ENCODE assay signal across 8 mouse cellular contexts in genomic region chr5:140616691-140617090, GRCm38 (mm10). TPM values are rescaled to one million over a fixed set of nuclear protein-coding genes. Genes with fewer than 3 reads are reported as not detected.
DNase-seq lines count a peak whose midpoint lies in the region; ATAC-seq and TF ChIP-seq lines count a peak whose summit lies in the region.

No protein-coding gene starts in this region.

- TF ChIP-seq EP300 in liver, postnatal 0 days (IDR thresholded peaks at IDR 0.05; ENCODE audit: low read depth), result no peak

- no peak for ATAC-seq in heart, embryonic 13.5 days (ENCODE audit: extremely low read depth, insufficient number of reproducible peaks, low FRiP score, low TSS enrichment)
- peak; percentile 32; the same call in 1 of the 2 replicates for ATAC-seq in liver, postnatal 0 days
- ATAC-seq in stomach, embryonic 16.5 days (ENCODE audit: insufficient read depth, low FRiP score), result no peak

- 0 out of 2 replicates have a peak overlapping the region, but pooled peaks have one; percentile 14 for H3K9ac ChIP-seq in heart, embryonic 13.5 days
- peak overlapping the region; percentile 28; the same call in 1 of the 2 replicates for H3K9ac ChIP-seq in liver, postnatal 0 days (replicated peaks)
- 0 out of 2 replicates have a peak overlapping the region, but pooled peaks have one; percentile 15 for H3K9ac ChIP-seq in stomach, embryonic 16.5 days (ENCODE audit: low read length)

- H3K4me3 ChIP-seq in heart, embryonic 13.5 days, result no peak overlapping the region
- H3K4me3 ChIP-seq in embryonic facial prominence, embryonic 10.5 days, result no peak overlapping the region
- no peak overlapping the region for H3K4me3 ChIP-seq in liver, postnatal 0 days (ENCODE audit: low read depth, low read length)
- no peak overlapping the region for H3K4me3 ChIP-seq in stomach, embryonic 16.5 days (replicated peaks; ENCODE audit: low read length)

- H3K27me3 ChIP-seq in heart, embryonic 13.5 days (replicated peaks), result peaks cover 18% of the 10 kb centered on the region
- H3K27me3 ChIP-seq in embryonic facial prominence, embryonic 10.5 days (replicated peaks; ENCODE audit: low read depth, poor library complexity, severe bottlenecking), result peaks cover 18% of the 10 kb centered on the region
- no peaks in the 10 kb centered on the region for H3K27me3 ChIP-seq in liver, postnatal 0 days (ENCODE audit: insufficient read depth, low read length)
- H3K27me3 ChIP-seq in stomach, embryonic 16.5 days (ENCODE audit: control insufficient read depth, insufficient read depth, low read length), result no peaks in the 10 kb centered on the region

- no peaks in the 10 kb centered on the region for H3K9me3 ChIP-seq in heart, embryonic 13.5 days
- H3K9me3 ChIP-seq in embryonic facial prominence, embryonic 10.5 days, result no peaks in the 10 kb centered on the region
- H3K9me3 ChIP-seq in liver, postnatal 0 days (ENCODE audit: low read length), result no peaks in the 10 kb centered on the region
- H3K9me3 ChIP-seq in stomach, embryonic 16.5 days (replicated peaks; ENCODE audit: control insufficient read depth, low read length), result no peaks in the 10 kb centered on the region

- no peak for TF ChIP-seq CTCF in liver, postnatal 0 days (IDR thresholded peaks at IDR 0.05; ENCODE audit: low read depth)

- DNase-seq in heart, adult 8-10 months (ENCODE audit: low spot score), result no peak
- DNase-seq in CD4-positive helper T cell, adult 2 months (ENCODE audit: low read depth, low spot score), result peak; percentile 83
- DNase-seq in embryonic facial prominence, embryonic 10.5 days (ENCODE audit: low spot score), result no peak
- peak; percentile 60 for DNase-seq in liver, postnatal 0 days
- no peak for DNase-seq in gastrocnemius, postnatal 10 days
- no peak for DNase-seq in cerebellum, adult 9-10 months

- H3K4me1 ChIP-seq in heart, embryonic 13.5 days, result peaks cover 23% of the 10 kb centered on the region
- H3K4me1 ChIP-seq in embryonic facial prominence, embryonic 10.5 days, result peaks cover 32% of the 10 kb centered on the region
- peaks cover 29% of the 10 kb centered on the region for H3K4me1 ChIP-seq in liver, postnatal 0 days (ENCODE audit: insufficient read depth)
- peaks cover 9% of the 10 kb centered on the region for H3K4me1 ChIP-seq in stomach, embryonic 16.5 days (ENCODE audit: control insufficient read depth, insufficient read depth, low read length)

- no peak overlapping the region for H3K27ac ChIP-seq in heart, embryonic 13.5 days (replicated peaks)
- H3K27ac ChIP-seq in embryonic facial prominence, embryonic 10.5 days (replicated peaks), result peak overlapping the region; percentile 44
- peak overlapping the region; percentile 87 for H3K27ac ChIP-seq in liver, postnatal 0 days (ENCODE audit: low read depth)
- H3K27ac ChIP-seq in stomach, embryonic 16.5 days (ENCODE audit: low read length), result peak overlapping the region; percentile 35

- 62% methylated on average over 9 of the region's 9 CpGs for WGBS in heart, embryonic 13.5 days
- whole genome bisulfite sequencing in embryonic facial prominence, embryonic 10.5 days, result 70% methylated on average over 9 of the region's 9 CpGs
- 35% methylated on average over 9 of the region's 9 CpGs for WGBS in liver, postnatal 0 days (ENCODE audit: insufficient replicate concordance)
- WGBS in stomach, embryonic 16.5 days, result 63% methylated on average over 9 of the region's 9 CpGs

- peaks cover 11% of the 10 kb centered on the region for H3K36me3 ChIP-seq in heart, embryonic 13.5 days
- H3K36me3 ChIP-seq in embryonic facial prominence, embryonic 10.5 days (replicated peaks), result peaks cover 67% of the 10 kb centered on the region
- peaks cover 11% of the 10 kb centered on the region for H3K36me3 ChIP-seq in liver, postnatal 0 days (replicated peaks; ENCODE audit: insufficient read depth, low read length)
- peaks cover 2% of the 10 kb centered on the region; the same call in 1 of the 2 replicates for H3K36me3 ChIP-seq in stomach, embryonic 16.5 days (ENCODE audit: control insufficient read depth, insufficient read depth, low read length)

- H3K4me2 ChIP-seq in heart, embryonic 13.5 days, result no peak overlapping the region
- no peak overlapping the region for H3K4me2 ChIP-seq in liver, postnatal 0 days (ENCODE audit: low read depth, low read length)
- no peak overlapping the region for H3K4me2 ChIP-seq in stomach, embryonic 16.5 days (ENCODE audit: low read depth, low read length)

RNA-seq across cellular contexts. Expression of gene Lfng, which starts 9.6 kb away (rescaled TPM):
- 3.3 and 3.5 TPM in 2 replicates for polyA plus RNA-seq in heart, embryonic 13.5 days (2015; fragmentation: Nextera tagmentation; extraction: Ambion mirVana)
- total RNA-seq in heart, adult 8-10 months (2022), result 1 to 10 TPM; 6.0 to 8.3 (median 6.9) TPM
- 11.7 and 14.9 TPM in 2 replicates for polyA plus RNA-seq in embryonic facial prominence, embryonic 10.5 days (2016; fragmentation: Nextera tagmentation; extraction: Ambion mirVana)
- polyA plus RNA-seq in liver, postnatal 0 days (2015; fragmentation: Nextera tagmentation; extraction: Ambion mirVana), result 5.0 and 5.9 TPM in 2 replicates
- 21.5 and 21.6 TPM in 2 replicates for polyA plus RNA-seq in stomach, embryonic 16.5 days (2015; fragmentation: Nextera tagmentation; extraction: Ambion mirVana)
- 1 to 10 TPM; 7.1 to 9.0 TPM for total RNA-seq in gastrocnemius, postnatal 10 days (2021)

RNA-seq across cellular contexts. Expression of gene Ttyh3, which starts 32.1 kb away (rescaled TPM):
- polyA plus RNA-seq in heart, embryonic 13.5 days (2015; fragmentation: Nextera tagmentation; extraction: Ambion mirVana), result 25.0 and 25.4 TPM in 2 replicates
- 10 to 100 TPM in 2 of 4 experiments, 1 to 10 TPM in 2; 8.8 to 11.5 (median 9.9) TPM for total RNA-seq in heart, adult 8-10 months (2022)
- 33.4 and 35.5 TPM in 2 replicates for polyA plus RNA-seq in embryonic facial prominence, embryonic 10.5 days (2016; fragmentation: Nextera tagmentation; extraction: Ambion mirVana)
- 5.2 and 6.5 TPM in 2 replicates for polyA plus RNA-seq in liver, postnatal 0 days (2015; fragmentation: Nextera tagmentation; extraction: Ambion mirVana)
- 13.8 and 17.8 TPM in 2 replicates for polyA plus RNA-seq in stomach, embryonic 16.5 days (2015; fragmentation: Nextera tagmentation; extraction: Ambion mirVana)
- total RNA-seq in gastrocnemius, postnatal 10 days (2021), result 10 to 100 TPM; 33.4 to 42.5 TPM

RNA-seq across cellular contexts. Expression of gene Grifin, which starts 51.8 kb away (rescaled TPM):
- polyA plus RNA-seq in heart, embryonic 13.5 days (2015; fragmentation: Nextera tagmentation; extraction: Ambion mirVana), result not detected in 2 replicates
- not detected for total RNA-seq in heart, adult 8-10 months (2022)
- polyA plus RNA-seq in embryonic facial prominence, embryonic 10.5 days (2016; fragmentation: Nextera tagmentation; extraction: Ambion mirVana), result not detected in 2 replicates
- polyA plus RNA-seq in liver, postnatal 0 days (2015; fragmentation: Nextera tagmentation; extraction: Ambion mirVana), result not detected in 2 replicates
- 0.71 TPM in 1 of 2 replicates, not detected in the other for polyA plus RNA-seq in stomach, embryonic 16.5 days (2015; fragmentation: Nextera tagmentation; extraction: Ambion mirVana)
- total RNA-seq in gastrocnemius, postnatal 10 days (2021), result not detected

Comparison
In these comparisons a context has a peak if more than half of its experiments do, and no peak if none do; other contexts are left out.
1. DNase-seq: peak in CD4-positive helper T cell, adult 2 months (single experiment) and liver, postnatal 0 days (single experiment); none in heart, adult 8-10 months (single experiment), embryonic facial prominence, embryonic 10.5 days (single experiment), gastrocnemius, postnatal 10 days (single experiment) and cerebellum, adult 9-10 months (single experiment).
2. Peak in every context shown above with its lines, with median percentiles within 50 percentile points of each other: H3K9ac ChIP-seq.